Mouse (Mus musculus) midbrain, embryonic 14.5 days (tissue): ENCODE measurements around the gene Tas2r143. TPM values are rescaled to one million over a fixed set of nuclear protein-coding genes. Genes with fewer than 3 reads are reported as not detected.

Experiments
- ATAC-seq: fragments of 200-750 bp; cut with Nextera tagmentation; 2 replicates; pipeline ENCODE4 v1.8.0; 2017; ENCODE audit warnings: moderate number of reproducible peaks, moderate library complexity; ENCODE audit not compliant: low FRiP score, low TSS enrichment
- DNase-seq: peaks from one replicate; pipeline ENCODE4 v3.0.0-alpha.2; 2015
- H3K27ac ChIP-seq: fragments of 300-500 bp; sonication (generic); replicated peaks from 2 replicates; pipeline ENCODE4 v1.5.1; 2014; ENCODE audit warnings: mild to moderate bottlenecking, low read depth, low read length, moderate library complexity
- H3K27me3 ChIP-seq: fragments of 300-500 bp; sonication (generic); 2 replicates; pipeline ENCODE4 v1.6.1; 2014; ENCODE audit warnings: low read length, control low read depth, mixed read lengths; ENCODE audit not compliant: control insufficient read depth, insufficient read depth
- H3K36me3 ChIP-seq: fragments of 300-500 bp; sonication (generic); 2 replicates; pipeline ENCODE4 v1.6.1; 2014; ENCODE audit warnings: low read length, control low read depth; ENCODE audit not compliant: control insufficient read depth, insufficient read depth
- H3K4me1 ChIP-seq: fragments of 300-500 bp; sonication (generic); 2 replicates; pipeline ENCODE4 v1.6.1; 2014; ENCODE audit warnings: mild to moderate bottlenecking, antibody characterized with exemption, low read length, control low read depth; ENCODE audit not compliant: control insufficient read depth, insufficient read depth
- H3K4me2 ChIP-seq: fragments of 300-500 bp; sonication (generic); 2 replicates; pipeline ENCODE4 v1.6.1; 2014; ENCODE audit warnings: mild to moderate bottlenecking, low read length, moderate library complexity
- H3K4me3 ChIP-seq: fragments of 300-500 bp; sonication (generic); replicated peaks from 2 replicates; pipeline ENCODE4 v1.5.1; 2014; ENCODE audit warnings: low read depth, low read length
- H3K9ac ChIP-seq: fragments of 300-500 bp; sonication (generic); replicated peaks from 2 replicates; pipeline ENCODE4 v1.6.1; 2014; ENCODE audit warnings: mild to moderate bottlenecking, low read length, moderate library complexity
- H3K9me3 ChIP-seq: fragments of 300-500 bp; sonication (generic); 2 replicates; pipeline ENCODE4 v1.6.1; 2016; ENCODE audit warnings: low read length, control low read depth, mixed read lengths; ENCODE audit not compliant: control insufficient read depth
- WGBS: fragments of 180-500 bp; shearing (Covaris S2); extraction: QIAGEN DNeasy Blood & Tissue Kit; methylation state at CpG from one replicate; pipeline ENCODE4 v1.1.7; 2014; 5-methylcytosine and 5-hydroxymethylcytosine counted together
- polyA plus RNA-seq: library from polyadenylated mRNA; unstranded; fragments of >200 nt; fragmentation: Nextera tagmentation; extraction: Ambion mirVana; gene quantifications from 2 replicates; pipeline ENCODE4 v1.2.1, GENCODE M21; 2014

Gene Tas2r143
- polyA plus RNA-seq, 1 experiment from 2014 or later, result not detected

DNA sequence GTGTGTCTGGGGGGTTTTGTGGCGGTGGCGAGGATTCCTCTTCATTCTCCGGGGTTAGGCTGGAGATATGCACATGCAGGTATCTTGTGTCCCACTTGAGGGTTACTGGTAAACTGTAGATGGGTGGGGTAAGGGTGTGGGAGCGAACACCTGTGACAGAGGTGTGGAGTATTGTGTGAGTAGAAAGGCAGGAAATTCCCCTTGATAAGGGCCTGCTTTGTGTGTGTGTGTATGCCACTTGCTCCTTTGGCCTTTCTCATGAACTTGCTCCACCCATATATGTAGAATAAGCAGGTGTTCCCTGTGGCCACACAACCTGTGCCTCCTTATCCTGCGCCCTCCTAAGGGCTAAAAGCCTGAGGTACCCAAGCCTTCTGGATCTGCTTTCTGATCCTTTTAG lies 43.1 kb upstream of the Tas2r143 start:
- Histone ChIP-seq H3K4me3 (no peak overlapping the region), H3K9me3 (no peaks in the 10 kb centered on the region), H3K4me1 (peaks cover 14% of the 10 kb centered on the region), H3K27ac (no peak overlapping the region), H3K36me3 (peaks cover 54% of the 10 kb centered on the region), H3K9ac (no peak overlapping the region), H3K4me2 (no peak overlapping the region), H3K27me3 (no peaks in the 10 kb centered on the region)
- DNase-seq (no peak), ATAC-seq (no peak)
- whole genome bisulfite sequencing, result 97% methylated on average over 5 of the region's 5 CpGs

DNA sequence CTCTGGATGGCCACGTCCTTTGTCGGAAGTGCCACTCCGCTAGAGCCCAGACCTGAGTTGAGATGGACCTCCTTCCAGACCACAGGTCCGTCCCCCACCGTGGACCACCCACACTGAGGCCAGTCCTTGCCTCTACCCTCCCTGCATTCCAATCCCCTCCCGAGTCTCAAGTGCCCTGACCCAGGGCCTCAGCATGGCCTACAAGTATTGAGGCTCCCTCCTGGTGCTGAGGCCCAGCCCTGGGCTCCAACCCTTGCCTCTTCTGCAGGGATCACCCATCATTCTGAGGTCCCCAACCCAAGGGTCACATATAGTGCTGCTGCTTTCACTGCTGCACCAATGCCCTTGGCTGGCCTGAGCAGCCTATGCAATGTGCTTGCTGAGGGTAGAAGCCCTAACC lies 42.1 kb upstream of the Tas2r143 start:
- Histone ChIP-seq H3K4me1 (peaks cover 12% of the 10 kb centered on the region; the same call in 1 of the 2 replicates), H3K9ac (no peak overlapping the region), H3K27ac (no peak overlapping the region), H3K4me3 (no peak overlapping the region), H3K27me3 (no peaks in the 10 kb centered on the region), H3K9me3 (no peaks in the 10 kb centered on the region), H3K4me2 (no peak overlapping the region), H3K36me3 (peaks cover 54% of the 10 kb centered on the region)
- 62% methylated on average over 6 of the region's 6 CpGs for WGBS
- ATAC-seq (no peak), DNase-seq (no peak)

GRCm38 (mm10) chr6:42358901-42359300 lies 41.1 kb upstream of the Tas2r143 start:
- Histone ChIP-seq H3K4me1 (peaks cover 7% of the 10 kb centered on the region; the same call in 1 of the 2 replicates), H3K4me3 (no peak overlapping the region), H3K9me3 (no peaks in the 10 kb centered on the region), H3K36me3 (peaks cover 49% of the 10 kb centered on the region), H3K27me3 (no peaks in the 10 kb centered on the region), H3K4me2 (no peak overlapping the region), H3K27ac (no peak overlapping the region), H3K9ac (no peak overlapping the region)
- no peak for DNase-seq
- 94% methylated on average over 12 of the region's 12 CpGs for WGBS
- no peak for ATAC-seq

DNA sequence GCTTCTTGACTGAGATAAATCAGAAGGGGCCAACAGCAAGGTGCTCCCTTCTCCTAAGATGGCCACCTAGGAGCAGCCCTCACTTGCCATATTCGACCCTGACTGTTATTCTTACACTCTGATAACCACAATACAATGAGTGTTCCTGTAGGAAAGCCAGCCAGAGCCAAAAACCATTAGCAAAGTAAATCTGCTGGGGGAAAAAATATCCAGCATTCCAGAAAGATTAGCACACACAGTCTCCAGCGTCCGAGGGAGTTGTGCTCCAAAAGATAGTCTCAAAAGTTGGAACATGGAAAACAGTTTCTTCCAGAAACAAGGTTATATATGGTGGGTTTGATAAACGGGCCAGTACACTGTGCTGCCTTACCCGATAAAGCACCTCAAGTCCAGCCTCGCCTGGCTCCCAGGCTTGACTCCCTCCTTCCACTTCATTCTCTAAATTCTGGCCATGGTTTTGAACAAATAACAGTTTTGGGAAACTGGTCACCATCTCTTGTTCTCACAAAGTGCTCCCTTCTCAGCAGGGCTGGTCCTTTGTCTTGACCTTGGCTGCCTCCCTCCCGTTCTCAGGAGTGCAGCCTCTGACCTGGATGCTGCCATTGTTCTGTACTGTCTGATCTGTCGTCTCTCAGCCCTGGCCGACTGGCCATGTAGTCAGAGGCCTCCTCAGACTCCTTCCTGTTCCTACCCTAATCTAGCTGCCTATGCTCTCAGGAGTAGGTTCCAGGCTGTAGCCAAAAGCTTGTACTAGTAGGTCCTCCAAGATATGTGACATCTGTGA lies 40.5 kb upstream of the Tas2r143 start:
- no peak for ATAC-seq
- Histone ChIP-seq H3K27me3 (no peaks in the 10 kb centered on the region), H3K4me3 (no peak overlapping the region), H3K36me3 (peaks cover 49% of the 10 kb centered on the region), H3K27ac (no peak overlapping the region), H3K4me1 (peaks cover under 1% of the 10 kb centered on the region; the same call in 1 of the 2 replicates), H3K9ac (no peak overlapping the region), H3K9me3 (no peaks in the 10 kb centered on the region), H3K4me2 (no peak overlapping the region)
- no peak for DNase-seq
- 72% methylated on average over 9 of the region's 9 CpGs for WGBS

DNA sequence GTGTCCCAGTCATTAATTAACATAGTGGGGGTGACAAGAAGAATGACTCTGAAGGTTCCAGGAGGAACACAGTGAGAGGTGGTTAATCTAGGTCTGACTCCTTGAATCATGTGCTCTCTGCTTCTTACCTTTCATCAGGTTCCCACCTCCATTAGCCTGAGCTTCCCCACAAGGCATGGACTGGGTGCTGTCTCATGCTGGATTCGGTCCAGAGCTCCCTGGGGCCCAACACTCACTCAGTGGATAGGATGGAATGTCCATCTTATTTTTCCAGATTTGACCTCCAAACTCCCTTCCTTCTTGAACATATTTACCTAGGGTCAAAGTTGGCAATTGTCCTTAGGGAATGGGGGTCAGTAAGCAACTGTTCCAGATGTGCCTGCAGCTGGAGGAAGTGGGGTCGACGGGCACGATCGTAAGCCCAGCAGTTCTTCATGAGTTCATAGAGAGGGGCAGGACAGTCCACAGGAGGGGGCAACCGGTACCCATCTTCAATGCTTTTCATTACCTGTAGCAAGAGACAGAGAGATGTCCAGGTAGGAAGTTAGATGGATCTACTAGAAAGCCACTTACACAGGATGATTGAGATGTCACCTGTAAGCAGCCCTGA lies 39.7 kb upstream of the Tas2r143 start:
- Histone ChIP-seq H3K27ac (no peak overlapping the region), H3K4me1 (no peaks in the 10 kb centered on the region), H3K4me2 (no peak overlapping the region), H3K36me3 (peaks cover 49% of the 10 kb centered on the region), H3K9ac (no peak overlapping the region), H3K4me3 (no peak overlapping the region), H3K27me3 (no peaks in the 10 kb centered on the region), H3K9me3 (no peaks in the 10 kb centered on the region)
- DNase-seq (no peak), ATAC-seq (no peak)
- WGBS, result 93% methylated on average over 6 of the region's 6 CpGs

DNA sequence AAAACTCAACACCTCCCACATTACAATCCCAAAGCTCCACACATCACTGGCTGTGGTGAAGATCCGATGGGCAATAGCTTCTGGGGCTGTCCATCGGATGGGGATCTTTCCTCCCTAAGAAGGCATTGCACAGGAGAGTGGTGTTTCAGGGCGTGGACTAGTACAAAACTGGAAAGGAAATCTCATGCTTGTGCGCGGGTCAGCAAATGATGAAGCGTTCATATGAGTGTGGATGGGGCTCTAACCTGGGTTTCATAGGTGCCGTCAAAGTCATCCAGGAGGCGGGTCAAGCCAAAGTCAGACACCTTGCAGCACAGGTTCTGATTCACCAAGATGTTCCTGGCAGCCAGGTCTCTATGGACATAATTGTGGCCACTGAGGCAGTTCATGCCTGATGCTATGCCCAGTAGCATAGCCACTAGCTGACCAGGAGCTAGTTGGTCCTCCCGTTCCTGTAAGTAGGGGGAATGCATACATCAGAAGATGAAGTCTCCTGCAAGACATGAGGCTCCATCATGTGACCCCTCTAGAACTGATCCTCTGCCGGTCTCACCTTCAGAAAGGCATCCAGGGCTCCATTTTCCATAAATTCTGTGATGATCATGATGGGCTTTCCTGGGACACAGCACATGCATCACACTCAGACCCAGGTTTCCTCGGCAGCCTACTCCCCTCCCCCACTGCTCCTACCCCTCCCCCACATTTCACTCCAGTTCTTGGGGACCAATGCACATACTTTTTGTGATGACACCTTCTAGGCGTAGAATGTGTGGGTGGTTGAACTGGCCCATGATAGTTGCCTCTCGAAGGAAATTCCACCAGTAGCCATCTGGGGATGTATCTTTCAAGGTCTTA lies 38.8 kb upstream of the Tas2r143 start:
- Histone ChIP-seq H3K9ac (no peak overlapping the region), H3K36me3 (peaks cover 40% of the 10 kb centered on the region), H3K27me3 (no peaks in the 10 kb centered on the region), H3K4me3 (no peak overlapping the region), H3K9me3 (no peaks in the 10 kb centered on the region), H3K4me2 (no peak overlapping the region), H3K27ac (no peak overlapping the region), H3K4me1 (no peaks in the 10 kb centered on the region)
- 95% methylated on average over 13 of the region's 13 CpGs for WGBS
- DNase-seq, result no peak
- ATAC-seq, result no peak

- 57% methylated on average over 1 of the region's 1 CpGs for WGBS
- peaks cover 32% of the 10 kb centered on the region for H3K36me3 ChIP-seq
- H3K27ac ChIP-seq, result no peak overlapping the region
- no peak overlapping the region for H3K4me2 ChIP-seq
- H3K4me1 ChIP-seq, result no peaks in the 10 kb centered on the region
- DNase-seq, result no peak
- no peaks in the 10 kb centered on the region for H3K9me3 ChIP-seq
- H3K9ac ChIP-seq, result no peak overlapping the region
- no peaks in the 10 kb centered on the region for H3K27me3 ChIP-seq
- no peak overlapping the region for H3K4me3 ChIP-seq
- no peak for ATAC-seq
Measured at GRCm38 (mm10) chr6:42362074-42362473, 38.0 kb upstream of the Tas2r143 start.

GRCm38 (mm10) chr6:42362497-42362896 lies 37.5 kb upstream of the Tas2r143 start:
- no peak for DNase-seq
- peaks cover 28% of the 10 kb centered on the region for H3K36me3 ChIP-seq
- H3K4me3 ChIP-seq, result no peak overlapping the region
- H3K4me1 ChIP-seq, result no peaks in the 10 kb centered on the region
- no peak overlapping the region for H3K9ac ChIP-seq
- no peaks in the 10 kb centered on the region for H3K9me3 ChIP-seq
- no peaks in the 10 kb centered on the region for H3K27me3 ChIP-seq
- ATAC-seq, result peak; percentile 38
- H3K4me2 ChIP-seq, result no peak overlapping the region
- 68% methylated on average over 1 of the region's 1 CpGs for WGBS
- H3K27ac ChIP-seq, result no peak overlapping the region
